Mouse (Mus musculus) midbrain, embryonic 13.5 days (tissue): Measurements from ENCODE around the gene Kmt2b. TPM values are rescaled to one million over a fixed set of nuclear protein-coding genes. Genes with fewer than 3 reads are reported as not detected.

Source experiments
- ATAC-seq: fragments of 200-750 bp; cut with Nextera tagmentation; 2 replicates; pipeline ENCODE4 v1.8.0; 2017; ENCODE audit warnings: mild to moderate bottlenecking, moderate TSS enrichment, moderate library complexity
- H3K27ac ChIP-seq: fragments of 300-500 bp; sonication (generic); 2 replicates; pipeline ENCODE4 v1.5.1; 2015; ENCODE audit warnings: inconsistent platforms, mild to moderate bottlenecking, moderate library complexity
- H3K27me3 ChIP-seq: fragments of 300-500 bp; sonication (generic); 2 replicates; pipeline ENCODE4 v1.6.1; 2015; ENCODE audit warnings: mild to moderate bottlenecking, inconsistent platforms
- H3K36me3 ChIP-seq: fragments of 300-500 bp; sonication (generic); 2 replicates; pipeline ENCODE4 v1.6.1; 2015; ENCODE audit warnings: mild to moderate bottlenecking, inconsistent platforms
- H3K4me1 ChIP-seq: fragments of 300-500 bp; sonication (generic); replicated peaks from 2 replicates; pipeline ENCODE4 v1.6.1; 2015; ENCODE audit warnings: inconsistent platforms
- H3K4me2 ChIP-seq: fragments of 300-500 bp; sonication (generic); replicated peaks from 2 replicates; pipeline ENCODE4 v1.6.1; 2015; ENCODE audit warnings: moderate library complexity, mild to moderate bottlenecking, inconsistent platforms
- H3K4me3 ChIP-seq: fragments of 300-500 bp; sonication (generic); replicated peaks from 2 replicates; pipeline ENCODE4 v1.5.1; 2015; ENCODE audit warnings: mild to moderate bottlenecking, inconsistent platforms
- H3K9ac ChIP-seq: fragments of 300-500 bp; sonication (generic); replicated peaks from 2 replicates; pipeline ENCODE4 v1.6.1; 2015; ENCODE audit warnings: mild to moderate bottlenecking, inconsistent platforms
- H3K9me3 ChIP-seq: fragments of 300-500 bp; sonication (generic); 2 replicates; pipeline ENCODE4 v1.6.1; 2016; ENCODE audit warnings: mild to moderate bottlenecking, inconsistent platforms
- WGBS: fragments of 180-500 bp; shearing (Covaris S2); methylation state at CpG from one replicate; pipeline ENCODE4 v1.1.7; 2015; 5-methylcytosine and 5-hydroxymethylcytosine counted together
- microRNA-seq: library from miRNA; unstranded; fragments of <30 nt; microRNA quantifications from one replicate; pipeline ENCODE4, GENCODE M21; 2016
- polyA plus RNA-seq: library from polyadenylated mRNA; unstranded; fragments of >200 nt; fragmentation: Nextera tagmentation; extraction: Ambion mirVana; gene quantifications from 2 replicates; pipeline ENCODE4 v1.2.1, GENCODE M21; 2015

The Kmt2b gene
- polyA plus RNA-seq, 1 experiment from 2014 or later, result 12.9 TPM

GRCm38 (mm10) chr7:30525954-30526353, 62.6 kb downstream of the Kmt2b start:
- 36% methylated on average over 10 of the region's 10 CpGs for WGBS
- ATAC-seq, result no peak
- Histone ChIP-seq H3K9me3 (no peaks in the 10 kb centered on the region), H3K27me3 (no peaks in the 10 kb centered on the region), H3K9ac (no peak overlapping the region; the same call in 1 of the 2 replicates), H3K4me2 (no peak overlapping the region), H3K36me3 (peaks cover 87% of the 10 kb centered on the region), H3K27ac (no peak overlapping the region), H3K4me3 (no peak overlapping the region), H3K4me1 (peaks cover 25% of the 10 kb centered on the region)

- ATAC-seq, result no peak
- Histone ChIP-seq H3K36me3 (peaks cover 73% of the 10 kb centered on the region), H3K9me3 (no peaks in the 10 kb centered on the region), H3K9ac (no peak overlapping the region), H3K4me2 (no peak overlapping the region), H3K4me1 (peaks cover 30% of the 10 kb centered on the region), H3K27me3 (no peaks in the 10 kb centered on the region), H3K27ac (no peak overlapping the region), H3K4me3 (no peak overlapping the region)
- WGBS, result 84% methylated on average over 6 of the region's 6 CpGs
Measured at GRCm38 (mm10) chr7:30524487-30524886, 64.0 kb downstream of the Kmt2b start.

- Histone ChIP-seq H3K4me1 (peaks cover 30% of the 10 kb centered on the region), H3K27me3 (no peaks in the 10 kb centered on the region; the same call in 1 of the 2 replicates), H3K36me3 (peaks cover 57% of the 10 kb centered on the region), H3K4me3 (no peak overlapping the region), H3K9ac (no peak overlapping the region), H3K27ac (peak overlapping the region; percentile 10; the same call in 1 of the 2 replicates), H3K4me2 (no peak overlapping the region), H3K9me3 (no peaks in the 10 kb centered on the region)
- WGBS, result 78% methylated on average over 10 of the region's 10 CpGs
- no peak for ATAC-seq
Measured at GRCm38 (mm10) chr7:30522871-30523270, 65.7 kb downstream of the Kmt2b start.

- Histone ChIP-seq H3K9me3 (no peaks in the 10 kb centered on the region), H3K27ac (no peak overlapping the region), H3K27me3 (no peaks in the 10 kb centered on the region; the same call in 1 of the 2 replicates), H3K9ac (no peak overlapping the region; the same call in 1 of the 2 replicates), H3K36me3 (peaks cover 36% of the 10 kb centered on the region), H3K4me2 (no peak overlapping the region), H3K4me3 (no peak overlapping the region), H3K4me1 (peaks cover 17% of the 10 kb centered on the region)
- WGBS, result 63% methylated on average over 5 of the region's 5 CpGs
- peak; percentile 29; the same call in 1 of the 2 replicates for ATAC-seq
Measured at GRCm38 (mm10) chr7:30520856-30521255, 67.7 kb downstream of the Kmt2b start.

GRCm38 (mm10) chr7:30520396-30520795, 68.1 kb downstream of the Kmt2b start:
- Histone ChIP-seq H3K27ac (no peak overlapping the region), H3K4me1 (peaks cover 14% of the 10 kb centered on the region), H3K9me3 (no peaks in the 10 kb centered on the region), H3K9ac (peak overlapping the region; percentile 14; the same call in 1 of the 2 replicates), H3K4me3 (no peak overlapping the region), H3K27me3 (no peaks in the 10 kb centered on the region; the same call in 1 of the 2 replicates), H3K36me3 (peaks cover 32% of the 10 kb centered on the region), H3K4me2 (no peak overlapping the region)
- ATAC-seq, result peak; percentile 10
- WGBS, result 46% methylated on average over 4 of the region's 4 CpGs

Small RNAs within 50 kb of the gene (microRNA-seq; reads per million reads assigned to microRNA genes)
- gene Gm38670 (0.82 reads per million), gene Mir3569 (not detected)

Other genes starting within 250 kb of the Kmt2b start
- 11.4 and 13.0 TPM in 2 replicates for gene Lrfn3, start 226.0 kb downstream of the Kmt2b start, polyA plus RNA-seq
- 21.0 and 23.8 TPM in 2 replicates for gene Tyrobp, start 175.0 kb downstream of the Kmt2b start, polyA plus RNA-seq
- gene Hcst, start 168.9 kb downstream of the Kmt2b start, polyA plus RNA-seq, result 0.54 TPM in 1 of 2 replicates, not detected in the other
- gene Nfkbid, start 167.0 kb downstream of the Kmt2b start, polyA plus RNA-seq, result 1.2 and 1.3 TPM in 2 replicates
- gene Aplp1, start 143.2 kb downstream of the Kmt2b start, polyA plus RNA-seq, result 521 and 559 TPM in 2 replicates
- 3.1 and 3.6 TPM in 2 replicates for gene Kirrel2, start 131.0 kb downstream of the Kmt2b start, polyA plus RNA-seq
- 0.78 and 0.94 TPM in 2 replicates for gene Nphs1, start 130.4 kb downstream of the Kmt2b start, polyA plus RNA-seq
- not detected in 2 replicates for gene Prodh2, start 95.1 kb downstream of the Kmt2b start, polyA plus RNA-seq
- 106 and 114 TPM in 2 replicates for gene Arhgap33, start 53.7 kb downstream of the Kmt2b start, polyA plus RNA-seq
- 5.7 and 6.6 TPM in 2 replicates for gene Hspb6, start 36.5 kb downstream of the Kmt2b start, polyA plus RNA-seq
- gene Proser3, start 36.4 kb downstream of the Kmt2b start, polyA plus RNA-seq, result 8.7 and 12.3 TPM in 2 replicates
- gene Lin37, start 28.9 kb downstream of the Kmt2b start, polyA plus RNA-seq, result 54.4 and 60.4 TPM in 2 replicates
- 92.5 and 102 TPM in 2 replicates for gene U2af1l4, start 25.4 kb downstream of the Kmt2b start, polyA plus RNA-seq
- 20.7 and 22.6 TPM in 2 replicates for gene Gm49396, start 25.4 kb downstream of the Kmt2b start, polyA plus RNA-seq
- gene Psenen, start 25.1 kb downstream of the Kmt2b start, polyA plus RNA-seq, result 131 and 133 TPM in 2 replicates
- 4.8 and 6.6 TPM in 2 replicates for gene Igflr1, start 23.3 kb downstream of the Kmt2b start, polyA plus RNA-seq
- gene Zbtb32, start 10.2 kb upstream of the Kmt2b start, polyA plus RNA-seq, result 0.14 and 0.31 TPM in 2 replicates
- 0.46 and 0.73 TPM in 2 replicates for gene Upk1a, start 24.1 kb upstream of the Kmt2b start, polyA plus RNA-seq
- gene Cox6b1, start 37.4 kb upstream of the Kmt2b start, polyA plus RNA-seq, result 1,046 and 1,055 TPM in 2 replicates
- gene Etv2, start 47.1 kb upstream of the Kmt2b start, polyA plus RNA-seq, result not detected in 2 replicates
- 130 and 153 TPM in 2 replicates for gene Rbm42, start 61.6 kb upstream of the Kmt2b start, polyA plus RNA-seq
- 34.2 and 37.0 TPM in 2 replicates for gene Haus5, start 76.3 kb upstream of the Kmt2b start, polyA plus RNA-seq
- not detected in 2 replicates for gene Pmis2, start 82.9 kb upstream of the Kmt2b start, polyA plus RNA-seq
- gene 2200002J24Rik, start 110.2 kb upstream of the Kmt2b start, polyA plus RNA-seq, result not detected in 2 replicates
- 0.62 and 1.3 TPM in 2 replicates for gene Atp4a, start 123.5 kb upstream of the Kmt2b start, polyA plus RNA-seq
- gene Tmem147, start 140.8 kb upstream of the Kmt2b start, polyA plus RNA-seq, result 200 and 203 TPM in 2 replicates
- 1.1 and 2.2 TPM in 2 replicates for gene Gapdhs, start 155.0 kb upstream of the Kmt2b start, polyA plus RNA-seq
- 2.3 TPM in 2 replicates for gene Sbsn, start 162.7 kb upstream of the Kmt2b start, polyA plus RNA-seq
- 0.27 and 0.57 TPM in 2 replicates for gene Dmkn, start 175.0 kb upstream of the Kmt2b start, polyA plus RNA-seq
- gene Krtdap, start 199.2 kb upstream of the Kmt2b start, polyA plus RNA-seq, result not detected in 2 replicates
- 0.17 and 0.50 TPM in 2 replicates for gene Ffar2, start 235.0 kb upstream of the Kmt2b start, polyA plus RNA-seq